Mouse (Mus musculus) heart, adult 9 months (tissue): ENCODE measurements at regions not wholly inside any gene's neighbourhood (a gene's known extent, or its start where the extent isn't known, plus 50 kb on each side); places are given as distances from the start of the nearest gene placed in this dataset.

ENCODE experiments used
- DNase-seq, 2 experiments: peaks; one replicate each; pipeline ENCODE4 v3.0.0; 2022; ENCODE audit warnings: low spot score in 2 of 2

DNA sequence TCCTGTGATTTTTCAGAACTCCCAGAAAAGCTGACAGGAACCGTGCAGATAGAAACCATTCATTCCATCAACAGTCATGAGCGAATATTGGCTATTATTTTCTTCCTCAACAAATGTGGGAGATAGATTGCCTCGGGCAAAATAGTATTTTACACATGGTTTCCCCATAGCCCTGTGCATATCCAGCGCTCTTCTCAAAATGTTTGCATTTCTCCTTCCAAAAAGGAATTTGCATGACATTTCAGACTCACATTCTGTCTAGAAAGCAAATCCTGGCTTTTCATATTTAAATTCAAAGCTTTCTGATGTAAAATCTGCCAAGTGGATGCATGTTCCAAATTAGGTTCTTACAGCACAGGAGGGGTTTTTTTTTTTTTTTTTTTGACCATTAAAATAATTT, 82.2 kb upstream of the Zfhx3 start:
- no peak for DNase-seq

DNA sequence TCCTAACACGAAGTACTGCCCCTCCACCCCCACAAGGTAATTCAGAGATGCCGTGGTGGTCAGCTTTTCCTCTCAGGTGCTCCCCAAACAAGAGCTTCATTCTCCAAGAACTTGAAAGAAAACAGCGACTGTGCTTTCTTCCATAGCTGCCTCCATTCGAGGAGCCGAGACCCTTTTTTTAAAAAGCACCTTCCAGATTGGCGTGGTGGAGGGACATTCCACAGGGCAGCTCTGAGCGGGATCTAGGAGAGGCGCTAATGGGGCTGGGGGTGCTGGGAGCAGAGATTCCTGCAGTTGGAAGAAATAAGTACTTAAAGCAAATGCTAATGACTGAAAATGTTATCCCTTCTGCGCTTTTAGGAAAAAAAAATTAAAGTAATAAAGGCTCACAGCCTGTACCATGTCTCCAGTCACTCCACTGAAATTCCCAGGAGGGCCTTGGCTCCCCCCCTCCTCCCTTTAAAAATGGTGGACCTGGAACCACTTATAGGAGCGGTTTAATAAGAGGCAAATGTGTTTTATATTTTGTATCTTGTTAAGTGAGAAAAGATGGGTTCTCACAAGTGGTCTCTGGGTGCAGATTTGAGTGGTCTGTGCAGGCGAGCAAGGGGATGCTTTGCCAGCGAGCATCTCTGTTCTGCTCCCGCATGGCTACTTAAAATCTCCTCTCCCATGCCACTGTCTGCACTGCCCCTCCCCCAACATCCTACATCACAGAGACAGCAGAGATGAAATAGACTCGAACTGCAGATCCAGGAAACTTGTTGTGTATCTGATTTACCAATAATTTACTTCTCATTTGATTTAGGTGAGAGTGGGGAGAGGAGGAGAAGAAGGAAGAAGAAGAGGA, 77.4 kb upstream of the Zfhx3 start:
- no peak for DNase-seq

DNA sequence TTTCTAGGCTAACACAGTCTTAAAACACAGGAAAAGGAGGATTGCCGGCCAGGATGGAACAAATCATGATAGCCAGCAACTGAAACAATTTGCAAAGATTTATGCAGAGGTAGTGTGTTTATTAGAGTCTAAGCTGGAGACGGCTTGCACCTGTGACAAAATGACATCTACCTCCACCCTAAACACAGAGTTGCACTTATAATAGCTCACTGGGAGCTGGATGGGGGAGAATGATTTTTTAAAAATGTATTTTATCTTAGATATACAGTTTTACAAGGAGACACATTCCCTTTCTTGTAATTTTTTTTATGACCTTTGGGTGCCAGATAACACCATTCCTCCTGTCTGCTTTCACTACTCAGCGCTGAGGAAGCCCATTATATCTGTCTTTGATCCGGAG, 76.7 kb upstream of the Zfhx3 start:
- DNase-seq: no peak

DNA sequence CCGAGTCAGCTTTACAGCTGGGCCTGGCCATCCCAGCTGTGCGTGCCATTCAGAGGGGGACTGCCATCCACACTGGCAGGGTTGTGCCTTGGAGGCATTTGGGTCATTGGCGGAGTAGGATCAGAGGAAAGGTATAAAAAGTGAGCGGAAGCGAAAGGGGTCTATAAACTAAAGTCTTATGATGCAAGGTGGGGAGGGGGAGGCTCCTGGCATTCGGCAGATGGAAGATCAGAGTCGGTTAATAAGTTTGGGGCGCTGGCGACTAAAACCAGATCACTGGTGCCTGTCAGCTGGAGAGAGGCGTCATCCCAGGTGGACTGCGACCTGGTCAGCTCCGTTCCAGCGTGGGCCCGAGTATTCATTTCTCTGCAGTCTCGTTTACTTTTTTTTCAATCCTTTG, 70.7 kb upstream of the Zfhx3 start:
- DNase-seq: no peak

DNA sequence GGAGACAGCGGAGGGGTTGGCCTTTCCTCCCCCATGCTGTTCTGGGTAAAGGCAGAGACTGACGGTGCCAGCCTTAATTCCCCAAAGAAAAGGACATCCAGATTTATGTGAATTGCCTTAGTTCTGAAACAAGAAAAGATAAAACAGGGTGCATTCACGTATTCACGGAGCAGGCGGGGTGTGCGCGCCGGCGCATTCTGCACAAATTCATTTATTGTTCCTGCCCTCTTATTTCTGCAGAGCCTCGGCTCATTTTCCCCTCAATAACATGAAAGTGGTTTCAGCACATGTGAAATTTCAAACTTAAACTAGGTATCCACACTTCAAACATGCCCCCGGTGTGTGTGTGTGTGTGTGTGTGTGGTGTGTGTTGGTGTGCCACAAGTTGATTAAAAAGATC, 70.3 kb upstream of the Zfhx3 start:
- no peak for DNase-seq

DNA sequence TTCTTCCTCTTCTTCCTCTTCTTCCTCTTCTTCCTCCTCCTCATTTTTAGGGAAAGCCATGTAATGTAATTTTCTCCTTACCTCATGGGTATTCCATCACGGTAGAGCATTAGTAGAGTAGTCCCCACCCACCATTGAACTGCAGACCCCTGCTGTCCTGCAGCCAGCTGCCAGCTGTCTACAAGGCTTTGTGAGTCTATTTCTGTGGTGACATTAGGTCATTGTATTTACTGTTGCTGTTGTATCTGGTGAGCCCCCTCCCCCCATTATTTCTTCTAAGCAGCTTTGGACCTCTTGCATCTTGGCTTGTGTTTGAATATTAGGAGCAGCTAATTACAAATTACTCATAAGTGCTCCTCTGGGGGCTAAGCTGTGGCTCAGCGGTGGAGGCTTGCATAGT, 66.0 kb upstream of the Zfhx3 start:
- no peak for DNase-seq

DNA sequence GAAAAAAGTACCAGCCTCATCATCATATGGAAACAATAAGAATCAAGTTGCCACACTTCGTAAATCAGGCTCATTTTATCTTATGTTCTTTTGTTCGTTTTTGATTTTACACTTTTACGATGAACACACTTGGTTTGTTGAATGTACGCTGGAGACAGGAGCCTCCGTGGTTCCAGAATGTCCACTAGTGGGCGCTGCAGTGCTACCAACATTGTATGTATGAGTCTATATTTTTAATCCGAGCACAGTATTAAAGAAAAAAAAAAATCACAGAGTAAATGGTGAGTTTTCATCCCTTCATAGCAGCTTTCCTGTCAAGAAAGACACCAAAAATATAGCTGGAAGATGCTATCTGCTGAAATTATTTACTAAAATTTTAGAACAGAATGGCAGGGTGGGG, 60.6 kb upstream of the Zfhx3 start:
- DNase-seq: peak in 1 of 2 experiments; percentile 7

DNA sequence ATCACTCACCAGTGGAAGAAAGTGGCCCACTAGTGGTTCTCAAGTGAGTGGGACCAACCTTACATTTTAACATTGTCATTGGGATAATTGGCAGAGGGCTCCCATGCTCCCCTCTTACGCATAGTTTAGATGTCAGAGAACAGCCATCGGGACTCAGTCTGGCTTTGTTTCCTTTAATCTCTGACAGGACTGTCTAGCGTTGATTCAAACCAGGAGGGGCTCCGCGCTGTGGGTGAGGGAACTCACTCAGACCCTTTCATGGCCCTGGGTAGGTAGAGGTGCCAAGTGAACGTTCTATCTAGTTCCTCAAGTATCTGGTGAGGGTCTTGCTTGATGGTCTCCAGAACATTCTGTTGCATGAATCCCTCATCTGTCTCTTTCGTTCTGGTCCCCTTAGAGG, 56.9 kb upstream of the Zfhx3 start:
- DNase-seq: no peak

DNA sequence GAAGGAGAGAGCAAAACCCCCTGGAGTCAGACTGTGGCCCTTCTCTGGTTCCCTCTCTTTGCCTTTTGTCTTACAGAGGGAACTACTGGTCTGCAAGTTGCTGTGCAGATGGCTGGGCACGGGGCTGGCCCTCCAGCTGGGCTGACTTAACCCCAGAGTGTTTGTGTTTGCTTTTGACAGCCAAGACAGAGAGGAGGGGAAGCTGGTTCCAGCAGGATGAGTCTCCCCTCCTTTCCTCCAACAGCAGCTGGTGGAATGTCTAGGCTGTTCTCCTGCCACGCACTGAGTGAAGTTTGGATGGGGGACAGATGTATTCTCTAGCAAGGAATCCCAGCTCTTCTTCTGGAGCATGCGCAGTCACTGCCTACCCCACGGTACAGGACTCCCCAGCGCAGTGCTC, 56.5 kb upstream of the Zfhx3 start:
- no peak for DNase-seq

DNA sequence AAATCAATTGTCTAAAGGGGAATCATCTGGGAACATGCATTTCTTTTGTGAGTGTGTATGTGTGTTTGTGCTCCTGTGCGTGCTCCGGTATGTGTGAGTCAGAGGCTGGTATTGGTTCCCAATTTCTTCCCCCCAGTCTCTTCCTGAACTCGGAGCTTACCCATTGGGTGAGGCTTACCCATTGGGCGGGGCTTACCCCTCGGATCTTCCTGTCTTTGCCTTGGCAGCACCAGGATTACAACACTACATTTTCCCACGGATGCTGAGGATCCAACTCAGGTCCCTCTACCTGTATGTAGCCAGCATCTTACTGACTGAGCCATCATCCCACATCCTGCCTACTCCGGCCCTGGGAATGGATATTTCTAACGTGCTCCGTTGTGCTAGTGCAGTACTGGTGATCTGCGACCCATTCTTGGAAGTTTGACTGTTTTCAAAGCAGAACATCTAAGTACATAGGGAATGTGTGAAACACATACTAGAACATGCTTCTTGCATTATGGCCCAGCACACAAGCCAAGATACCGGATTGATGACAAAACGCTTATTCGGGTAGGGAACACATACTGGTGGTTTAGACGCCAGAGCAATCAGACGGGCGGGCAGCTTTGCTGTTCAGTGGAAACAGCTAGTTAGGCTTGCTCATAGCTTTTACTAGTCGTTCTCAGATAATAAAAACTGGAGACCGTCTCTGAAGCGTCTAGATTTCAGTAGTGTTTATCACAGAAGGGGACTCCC, 55.8 kb upstream of the Zfhx3 start:
- DNase-seq: no peak

DNA sequence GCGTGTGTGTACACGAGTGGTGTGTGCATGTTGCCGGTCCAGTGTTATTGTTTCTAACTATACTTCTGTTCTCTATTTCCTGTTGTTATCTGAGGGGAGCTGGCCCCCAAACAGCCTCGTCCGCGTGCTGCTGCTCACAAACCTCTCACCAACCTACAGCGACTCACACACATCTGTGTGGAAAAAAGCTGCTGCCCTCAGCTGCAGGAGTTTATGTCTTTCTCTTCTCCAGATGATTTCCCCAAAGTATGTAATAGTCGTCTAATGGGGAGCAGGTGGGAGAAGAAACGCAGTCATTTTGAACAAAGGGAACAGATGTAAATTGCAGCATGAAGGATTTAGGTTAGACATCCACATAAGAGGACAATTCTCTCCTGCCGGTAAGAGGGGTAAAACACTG, 55.1 kb upstream of the Zfhx3 start:
- DNase-seq: no peak

DNA sequence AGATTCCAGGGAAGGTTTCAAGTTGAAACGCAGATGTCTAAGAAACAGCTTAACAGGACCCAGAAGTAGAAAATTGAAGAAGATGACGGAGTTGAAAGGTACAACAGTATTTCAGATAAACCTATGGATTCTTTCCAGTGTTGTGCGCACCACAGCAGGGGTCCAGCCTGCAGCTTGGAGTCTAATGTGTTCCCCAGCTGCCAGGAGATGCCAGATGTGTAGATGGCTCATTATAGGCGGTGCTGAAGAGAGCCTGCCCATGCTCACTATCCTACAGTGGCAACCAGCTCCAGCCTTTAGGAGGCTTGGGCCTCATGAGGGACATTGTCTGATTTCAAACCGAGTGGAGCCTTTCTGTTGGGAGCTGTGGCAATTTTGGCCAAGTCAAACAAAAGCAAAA, 51.5 kb upstream of the Zfhx3 start:
- DNase-seq: no peak
